8 mouse cellular contexts compared by ENCODE assay signal in genomic region chr1:136466143-136466811, GRCm38 (mm10). TPM values are rescaled to one million over a fixed set of nuclear protein-coding genes. Genes with fewer than 3 reads are reported as not detected.
DNase-seq lines count a peak whose midpoint lies in the region; ATAC-seq and TF ChIP-seq lines count a peak whose summit lies in the region.

Gene Kif14 (plus strand): TSS chr1:136466343.

- peak within 1 kb of the TSS; percentile 72 for H3K9ac ChIP-seq in CH12.LX (ENCODE audit: insufficient read depth, low read depth)
- H3K9ac ChIP-seq in forebrain, embryonic 11.5 days (ENCODE audit: low read length): peak within 1 kb of the TSS; percentile 75
- H3K9ac ChIP-seq in heart, postnatal 0 days (replicated peaks; ENCODE audit: low read depth, low read length): peak within 1 kb of the TSS; percentile 22; the same call in 1 of the 2 replicates
- peak within 1 kb of the TSS; percentile 96 for H3K9ac ChIP-seq in liver, embryonic 16.5 days (ENCODE audit: low read depth, low read length)
- peak within 1 kb of the TSS; percentile 57 for H3K9ac ChIP-seq in neural tube, embryonic 13.5 days

- TF ChIP-seq POLR2A in CH12.LX (IDR thresholded peaks at IDR 0.05; ENCODE audit: low read depth, low read length): peak; percentile 89
- TF ChIP-seq POLR2A in testis, adult 2 months (IDR thresholded peaks at IDR 0.05; ENCODE audit: control insufficient read depth, low read depth, low read length): 0 out of 2 replicates have a peak, but pooled peaks have one; percentile 64

- no peaks in the 10 kb centered on the region for H3K27me3 ChIP-seq in CH12.LX (replicated peaks)
- no peaks in the 10 kb centered on the region for H3K27me3 ChIP-seq in forebrain, embryonic 11.5 days (ENCODE audit: control insufficient read depth, insufficient read depth, low read length)
- no peaks in the 10 kb centered on the region for H3K27me3 ChIP-seq in heart, postnatal 0 days (ENCODE audit: control insufficient read depth, insufficient read depth, low read length)
- H3K27me3 ChIP-seq in liver, embryonic 16.5 days (ENCODE audit: control insufficient read depth, insufficient read depth, low read depth, low read length): no peaks in the 10 kb centered on the region
- no peaks in the 10 kb centered on the region for H3K27me3 ChIP-seq in neural tube, embryonic 13.5 days
- no peaks in the 10 kb centered on the region for H3K27me3 ChIP-seq in testis, adult 2 months (ENCODE audit: control insufficient read depth, insufficient read depth, low read length)

- H3K36me3 ChIP-seq in CH12.LX (replicated peaks in 1 of 2; ENCODE audit: control insufficient read depth in 1 of 2, insufficient read depth in 1 of 2, low read length in 1 of 2): peaks cover 17 to 34% of the 10 kb centered on the region in 2 experiments
- H3K36me3 ChIP-seq in forebrain, embryonic 11.5 days (ENCODE audit: control insufficient read depth, insufficient read depth, low read length): no peaks in the 10 kb centered on the region; the same call in 1 of the 2 replicates
- peaks cover 15% of the 10 kb centered on the region for H3K36me3 ChIP-seq in heart, postnatal 0 days (replicated peaks; ENCODE audit: control insufficient read depth, insufficient read depth, low read length)
- peaks cover 26% of the 10 kb centered on the region for H3K36me3 ChIP-seq in liver, embryonic 16.5 days (ENCODE audit: control insufficient read depth, insufficient read depth)
- H3K36me3 ChIP-seq in neural tube, embryonic 13.5 days: no peaks in the 10 kb centered on the region
- no peaks in the 10 kb centered on the region for H3K36me3 ChIP-seq in testis, adult 2 months (ENCODE audit: control insufficient read depth, insufficient read depth, low read length)

- H3K4me3 ChIP-seq in CH12.LX (replicated peaks in 1 of 3; ENCODE audit: low read depth in 2 of 3, low read length in 2 of 3, poor library complexity in 1 of 3): peak within 1 kb of the TSS; percentile 90 to 93 (median 91)
- H3K4me3 ChIP-seq in forebrain, embryonic 11.5 days (ENCODE audit: low read depth, low read length): peak within 1 kb of the TSS; percentile 67
- H3K4me3 ChIP-seq in heart, postnatal 0 days (ENCODE audit: low read depth, low read length): peak within 1 kb of the TSS; percentile 67
- peak within 1 kb of the TSS; percentile 98 for H3K4me3 ChIP-seq in liver, embryonic 16.5 days (ENCODE audit: low read depth, low read length)
- H3K4me3 ChIP-seq in neural tube, embryonic 13.5 days: peak within 1 kb of the TSS; percentile 51
- peak within 1 kb of the TSS; percentile 92 for H3K4me3 ChIP-seq in testis, adult 2 months (ENCODE audit: control insufficient read depth, low read depth, low read length)

- no peak within 1 kb of the TSS for H3K27ac ChIP-seq in CH12.LX (ENCODE audit: insufficient read depth, low read depth)
- 0 out of 2 replicates have a peak within 1 kb of the TSS, but pooled peaks have one; percentile 25 for H3K27ac ChIP-seq in forebrain, embryonic 11.5 days (ENCODE audit: low read depth, low read length)
- no peak within 1 kb of the TSS for H3K27ac ChIP-seq in heart, postnatal 0 days (ENCODE audit: low read depth)
- peak within 1 kb of the TSS; percentile 87 for H3K27ac ChIP-seq in liver, embryonic 16.5 days (ENCODE audit: low read length)
- H3K27ac ChIP-seq in neural tube, embryonic 13.5 days (replicated peaks): no peak within 1 kb of the TSS
- peak within 1 kb of the TSS; percentile 39; the same call in 1 of the 2 replicates for H3K27ac ChIP-seq in testis, adult 2 months (ENCODE audit: control insufficient read depth, insufficient read depth, low read depth, low read length)

- in situ Hi-C loops in CH12.LX (cut with MboI; ENCODE audit: low pct_ligation_motif_present, low pct_unique_long_range_greater_than_20kb, low sequenced_read_pairs): no loop called here

- ATAC-seq in forebrain, embryonic 11.5 days (replicated peaks; ENCODE audit: low FRiP score): peak; percentile 99
- peak; percentile 99 for ATAC-seq in heart, postnatal 0 days (ENCODE audit: insufficient read depth, low read depth)
- peak; percentile 100 for ATAC-seq in liver, embryonic 16.5 days (ENCODE audit: low read depth)
- peak; percentile 97 for ATAC-seq in neural tube, embryonic 13.5 days (ENCODE audit: low read depth)

- peak; percentile 98 for DNase-seq in CH12.LX (ENCODE audit: extremely low read depth)
- DNase-seq in c-Kit-positive CD71-positive TER-119-negative erythroid progenitor cells, embryonic 14.5 days (ENCODE audit: low read depth): peak; percentile 98
- DNase-seq in forebrain, embryonic 11.5 days (ENCODE audit: low spot score): peak; percentile 97
- peak; percentile 97 for DNase-seq in heart, postnatal 0 days (ENCODE audit: low spot score)
- peak; percentile 97 to 98 for DNase-seq in kidney, postnatal 4 days

- peaks cover 0 to 9% of the 10 kb centered on the region in 2 experiments; a peak in 2 of 4 replicates for H3K4me1 ChIP-seq in CH12.LX (ENCODE audit: control insufficient read depth in 1 of 2, insufficient read depth in 2 of 2)
- H3K4me1 ChIP-seq in forebrain, embryonic 11.5 days (replicated peaks; ENCODE audit: control insufficient read depth, insufficient read depth, low read length): peaks cover 3% of the 10 kb centered on the region; the same call in 1 of the 2 replicates
- H3K4me1 ChIP-seq in heart, postnatal 0 days (ENCODE audit: control insufficient read depth, insufficient read depth): peaks cover 7% of the 10 kb centered on the region
- peaks cover 31% of the 10 kb centered on the region for H3K4me1 ChIP-seq in liver, embryonic 16.5 days (ENCODE audit: control insufficient read depth, low read depth, low read length)
- H3K4me1 ChIP-seq in neural tube, embryonic 13.5 days (replicated peaks): peaks cover 12% of the 10 kb centered on the region
- peaks cover 7% of the 10 kb centered on the region for H3K4me1 ChIP-seq in testis, adult 2 months (ENCODE audit: control insufficient read depth, insufficient read depth, low read length)

- TF ChIP-seq RAD21 in CH12.LX (IDR thresholded peaks at IDR 0.05; ENCODE audit: low read depth, low read length): no peak

- TF ChIP-seq EP300 in CH12.LX (IDR thresholded peaks at IDR 0.05; ENCODE audit: low read length): no peak
- TF ChIP-seq EP300 in heart, postnatal 0 days (IDR thresholded peaks at IDR 0.05; ENCODE audit: low read depth): no peak; the same call in 1 of the 2 replicates

- H3K4me2 ChIP-seq in CH12.LX (ENCODE audit: insufficient read depth, low read depth, poor library complexity, severe bottlenecking): peak within 1 kb of the TSS; percentile 69
- H3K4me2 ChIP-seq in forebrain, embryonic 11.5 days (ENCODE audit: low read depth, low read length, severe bottlenecking): peak within 1 kb of the TSS; percentile 82
- H3K4me2 ChIP-seq in heart, postnatal 0 days (ENCODE audit: low read depth, low read length): peak within 1 kb of the TSS; percentile 98
- peak within 1 kb of the TSS; percentile 92 for H3K4me2 ChIP-seq in liver, embryonic 16.5 days (ENCODE audit: low read depth, low read length)
- H3K4me2 ChIP-seq in neural tube, embryonic 13.5 days: peak within 1 kb of the TSS; percentile 93

- peaks cover 14% of the 10 kb centered on the region; the same call in 1 of the 2 replicates for H3K79me2 ChIP-seq in CH12.LX (replicated peaks; ENCODE audit: control insufficient read depth, extremely low read depth, insufficient read depth, poor library complexity, severe bottlenecking)

- TF ChIP-seq CTCF in CH12.LX (conservative IDR thresholded peaks at IDR 0.05 in 1 of 2, IDR thresholded peaks at IDR 0.05 in 1 of 2; ENCODE audit: low read depth in 2 of 2, low read length in 2 of 2): peak in 1 of 2 experiments; percentile 11; a peak in 2 of 4 replicates
- no peak; the same call in 1 of the 2 replicates for TF ChIP-seq CTCF in heart, postnatal 0 days (IDR thresholded peaks at IDR 0.05; ENCODE audit: low read depth)
- no peak for TF ChIP-seq CTCF in testis, adult 2 months (IDR thresholded peaks at IDR 0.05; ENCODE audit: control insufficient read depth, insufficient read depth, insufficient replicate concordance, low read depth, low read length)

- dilution Hi-C loops in CH12.LX (cut with MboI; ENCODE audit: extremely low pct_ligation_motif_present, extremely low pct_unique_long_range_greater_than_20kb, low sequenced_read_pairs): no loop called here

- 0% methylated on average over 52 of the region's 52 CpGs for WGBS in forebrain, embryonic 11.5 days
- under 1% methylated on average over 52 of the region's 52 CpGs for WGBS in heart, postnatal 0 days
- WGBS in liver, embryonic 16.5 days (ENCODE audit: insufficient replicate concordance): under 1% methylated on average over 52 of the region's 52 CpGs
- WGBS in neural tube, embryonic 13.5 days: under 1% methylated on average over 52 of the region's 52 CpGs

- peaks cover 15% of the 10 kb centered on the region for H3K9me3 ChIP-seq in CH12.LX (replicated peaks; ENCODE audit: low read length)
- H3K9me3 ChIP-seq in forebrain, embryonic 11.5 days (ENCODE audit: control insufficient read depth, low read length): no peaks in the 10 kb centered on the region
- no peaks in the 10 kb centered on the region for H3K9me3 ChIP-seq in heart, postnatal 0 days (replicated peaks; ENCODE audit: control insufficient read depth, low read length)
- H3K9me3 ChIP-seq in liver, embryonic 16.5 days (replicated peaks; ENCODE audit: control insufficient read depth, low read length): no peaks in the 10 kb centered on the region
- H3K9me3 ChIP-seq in neural tube, embryonic 13.5 days: no peaks in the 10 kb centered on the region

TF ChIP-seq in CH12.LX, 34 proteins besides CTCF, POLR2A, EP300 and RAD21 (continues in another document):
- TF ChIP-seq MXI1 (IDR thresholded peaks at IDR 0.05; ENCODE audit: low read depth, low read length) (peak; percentile 90), PAX5 (IDR thresholded peaks at IDR 0.05; ENCODE audit: low read length) (no peak), ELF1 (IDR thresholded peaks at IDR 0.05; ENCODE audit: low read depth, low read length) (peak; percentile 99), CHD2 (IDR thresholded peaks at IDR 0.05; ENCODE audit: low read length) (peak; percentile 92), JUND (conservative IDR thresholded peaks at IDR 0.05; ENCODE audit: low read depth, low read length) (no peak), TCF12 (IDR thresholded peaks at IDR 0.05; ENCODE audit: low read depth, low read length) (peak; percentile 64), IRF4 (IDR thresholded peaks at IDR 0.05; ENCODE audit: low read depth, low read length) (peak; percentile 37; the same call in 1 of the 2 replicates), RCOR1 (conservative IDR thresholded peaks at IDR 0.05; ENCODE audit: low read depth, low read length) (no peak)

RNA-seq across cellular contexts. Expression of gene Kif14, which starts in this region (rescaled TPM):
- total RNA-seq in CH12.LX (2012; rRNA removed): 7.8 and 9.2 TPM in 2 replicates
- total RNA-seq in CH12.LX (2014; rRNA removed): 4.5 and 5.5 TPM in 2 replicates
- polyA plus RNA-seq in CH12.LX (2012; ENCODE audit: insufficient read length, low read depth): 12.0 and 12.7 TPM in 2 replicates
- 11.3 and 12.8 TPM in 2 replicates for polyA plus RNA-seq in forebrain, embryonic 11.5 days (2014; fragmentation: Nextera tagmentation; extraction: Ambion mirVana)
- total RNA-seq in heart, postnatal 0 days (2014; rRNA removed; ENCODE audit: low replicate concordance): 1.8 and 4.8 TPM in 2 replicates
- polyA plus RNA-seq in heart, postnatal 0 days (2015; fragmentation: Nextera tagmentation; extraction: Ambion mirVana): 0.79 and 0.86 TPM in 2 replicates
- polyA plus RNA-seq in liver, embryonic 16.5 days (2015; fragmentation: Nextera tagmentation; extraction: Ambion mirVana): 5.5 and 6.2 TPM in 2 replicates
- 0.68 and 1.2 TPM in 2 replicates for polyA plus RNA-seq in neural tube, embryonic 13.5 days (2015; fragmentation: Nextera tagmentation; extraction: Ambion mirVana)
- polyA plus RNA-seq in testis, adult 2 months (2012; rRNA removed): 2.0 and 2.2 TPM in 2 replicates

Comparison
In these comparisons a context has a peak if more than half of its experiments do, and no peak if none do; other contexts are left out.
1. H3K27ac ChIP-seq: peak in forebrain, embryonic 11.5 days (single experiment), liver, embryonic 16.5 days (single experiment) and testis, adult 2 months (single experiment); none in CH12.LX (single experiment), heart, postnatal 0 days (single experiment) and neural tube, embryonic 13.5 days (single experiment).
2. H3K9ac ChIP-seq: peak in every context shown above with its lines; median percentile 96 in liver, embryonic 16.5 days; 75 in forebrain, embryonic 11.5 days; 72 in CH12.LX; 57 in neural tube, embryonic 13.5 days; 22 in heart, postnatal 0 days.
3. Peak in every context shown above with its lines, with median percentiles within 50 percentile points of each other: DNase-seq, H3K4me2 ChIP-seq, H3K4me3 ChIP-seq and ATAC-seq.